Mouse (Mus musculus): ENCODE measurements around the gene Syce2.

DNA sequence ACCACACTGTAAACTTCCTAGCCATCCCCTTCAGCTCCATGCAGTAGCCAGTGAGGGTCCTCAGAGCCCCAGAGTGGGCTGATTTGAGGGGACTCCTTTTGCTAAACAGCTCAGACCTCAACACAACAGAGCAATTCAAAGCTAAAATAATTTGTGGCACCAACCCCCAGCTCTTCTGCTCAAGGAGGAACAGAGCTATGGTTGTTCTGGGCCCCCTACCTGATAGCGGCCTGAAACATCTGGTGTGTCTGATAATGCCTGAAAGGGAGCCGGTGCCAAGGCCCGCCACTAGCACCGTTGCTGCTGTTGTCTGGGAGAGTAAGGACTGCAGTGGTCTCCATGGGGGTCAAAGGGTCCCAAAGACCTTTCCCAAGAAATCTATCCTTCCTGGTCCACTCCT is 29.2 kb downstream of the Syce2 start:
- TF ChIP-seq FLI1 (IDR thresholded peaks at IDR 0.05; ENCODE audit: low read length), result no peak
- no peak for TF ChIP-seq GATA1 (IDR thresholded peaks at IDR 0.05; ENCODE audit: borderline replicate concordance, low read length)
